7 mouse cellular contexts compared by ENCODE assay signal in the genomic region with DNA sequence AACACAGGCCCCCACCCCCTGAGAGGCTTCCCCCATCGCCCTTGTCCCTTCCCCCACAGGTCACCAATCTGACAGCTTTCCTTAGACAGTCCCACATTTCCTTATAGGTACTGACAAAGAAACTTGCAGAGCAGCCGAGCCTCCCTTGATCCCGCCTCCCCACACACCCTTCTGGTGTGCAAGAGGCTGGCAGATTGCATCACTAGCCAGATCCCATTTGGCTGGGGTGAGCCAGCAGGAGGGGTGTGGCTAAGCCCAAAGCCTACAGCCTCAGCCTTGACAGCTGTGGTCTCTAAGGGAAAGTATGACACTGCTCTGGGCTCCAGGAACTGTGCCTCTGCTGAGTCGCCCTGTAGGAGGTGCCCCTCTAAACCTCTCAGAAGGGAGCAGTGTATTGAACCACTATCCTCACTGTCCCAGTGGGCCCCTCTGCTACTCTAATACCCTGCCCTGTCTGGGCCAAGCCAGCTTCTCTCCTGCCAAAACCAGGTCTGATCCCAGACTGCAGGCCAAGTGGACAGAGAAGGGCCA. TPM values are rescaled to one million over a fixed set of nuclear protein-coding genes. Genes with fewer than 3 reads are reported as not detected.
DNase-seq lines count a peak whose midpoint lies in the region; ATAC-seq lines count a peak whose summit lies in the region.

No protein-coding gene starts in this region.

- H3K9me3 ChIP-seq in intestine, embryonic 14.5 days (ENCODE audit: control insufficient read depth, low read length): no peaks in the 10 kb centered on the region

- H3K4me1 ChIP-seq in intestine, embryonic 14.5 days (replicated peaks; ENCODE audit: control insufficient read depth, insufficient read depth, low read length): peaks cover 41% of the 10 kb centered on the region

- intact Hi-C loops in left cerebral cortex, postnatal 10 days (cut with DNase I): no loop called here

- H3K36me3 ChIP-seq in intestine, embryonic 14.5 days (ENCODE audit: control insufficient read depth, insufficient read depth, low read length): peaks cover 12% of the 10 kb centered on the region

- H3K4me3 ChIP-seq in intestine, embryonic 14.5 days (ENCODE audit: low read depth, low read length): 0 out of 2 replicates have a peak overlapping the region, but pooled peaks have one; percentile 12

- peak overlapping the region; percentile 43 for H3K4me2 ChIP-seq in intestine, embryonic 14.5 days (ENCODE audit: low read length)

- no peaks in the 10 kb centered on the region for H3K27me3 ChIP-seq in intestine, embryonic 14.5 days (replicated peaks; ENCODE audit: control insufficient read depth, insufficient read depth, low read length)

- DNase-seq in adrenal gland, adult 2 months: peak; percentile 94
- DNase-seq in embryo, embryonic 11 days: peak; percentile 84
- peak; percentile 84 for DNase-seq in gastrocnemius, postnatal 25 days
- DNase-seq in intestine, embryonic 14.5 days (ENCODE audit: low spot score): peak; percentile 85
- peak; percentile 54 to 79 for DNase-seq in left cerebral cortex, postnatal 10 days (ENCODE audit: extremely low spot score in 1 of 2, low spot score in 2 of 2)
- DNase-seq in skeletal muscle tissue, adult 2 months (ENCODE audit: low read depth, low spot score): peak; percentile 87

- ATAC-seq in intestine, embryonic 14.5 days (replicated peaks; ENCODE audit: low FRiP score, low TSS enrichment, low read depth): peak; percentile 93
- peak; percentile 93 for ATAC-seq in megakaryocyte progenitor cell, adult 5-6 weeks (replicated peaks; ENCODE audit: poor library complexity)

- WGBS in intestine, embryonic 14.5 days: 1% methylated on average over 4 of the region's 4 CpGs

- H3K27ac ChIP-seq in intestine, embryonic 14.5 days (ENCODE audit: low read depth): peak overlapping the region; percentile 89

- H3K9ac ChIP-seq in intestine, embryonic 14.5 days (ENCODE audit: low read length): peak overlapping the region; percentile 40

RNA-seq across cellular contexts. Expression of gene Slc7a5, which starts 9.0 kb away (rescaled TPM):
- total RNA-seq in adrenal gland, adult 2 months (2021): 10 to 100 TPM; 38.9 to 46.4 TPM
- 93.9 and 97.5 TPM in 2 replicates for polyA plus RNA-seq in adrenal gland, adult 2 months (2012; rRNA removed)
- total RNA-seq in gastrocnemius, postnatal 25 days (2021): 1 to 10 TPM; 1.8 to 2.0 TPM
- polyA plus RNA-seq in intestine, embryonic 14.5 days (2014; fragmentation: Nextera tagmentation; extraction: Ambion mirVana): 19.8 and 26.4 TPM in 2 replicates
- total RNA-seq in left cerebral cortex, postnatal 10 days (2021): 100 to 1,000 TPM; 132 to 155 TPM
- 46.4 and 57.5 TPM in 2 replicates for total RNA-seq in megakaryocyte progenitor cell, adult 5-6 weeks (2015)
- total RNA-seq in megakaryocyte progenitor cell, adult 5-6 weeks (2017): 25.8 and 31.7 TPM in 2 replicates

RNA-seq across cellular contexts. Expression of gene Car5a, which starts 46.2 kb away (rescaled TPM):
- under 1 TPM in 1 of 2 experiments, not detected in 1; 0.69 TPM for total RNA-seq in adrenal gland, adult 2 months (2021)
- 0.12 TPM in 1 of 2 replicates, not detected in the other for polyA plus RNA-seq in adrenal gland, adult 2 months (2012; rRNA removed)
- total RNA-seq in gastrocnemius, postnatal 25 days (2021): not detected
- not detected in 2 replicates for polyA plus RNA-seq in intestine, embryonic 14.5 days (2014; fragmentation: Nextera tagmentation; extraction: Ambion mirVana)
- total RNA-seq in left cerebral cortex, postnatal 10 days (2021): not detected
- not detected in 2 replicates for total RNA-seq in megakaryocyte progenitor cell, adult 5-6 weeks (2015)
- not detected in 2 replicates for total RNA-seq in megakaryocyte progenitor cell, adult 5-6 weeks (2017)

RNA-seq across cellular contexts. Expression of gene Banp, which starts 51.1 kb away (rescaled TPM):
- total RNA-seq in adrenal gland, adult 2 months (2021): 10 to 100 TPM; 16.3 to 52.3 TPM
- 72.5 and 72.6 TPM in 2 replicates for polyA plus RNA-seq in adrenal gland, adult 2 months (2012; rRNA removed)
- total RNA-seq in gastrocnemius, postnatal 25 days (2021): 10 to 100 TPM; 11.3 to 13.9 TPM
- polyA plus RNA-seq in intestine, embryonic 14.5 days (2014; fragmentation: Nextera tagmentation; extraction: Ambion mirVana): 36.6 and 41.1 TPM in 2 replicates
- 10 to 100 TPM; 20.8 to 22.7 TPM for total RNA-seq in left cerebral cortex, postnatal 10 days (2021)
- total RNA-seq in megakaryocyte progenitor cell, adult 5-6 weeks (2015): 7.5 and 9.0 TPM in 2 replicates
- 21.8 and 41.2 TPM in 2 replicates for total RNA-seq in megakaryocyte progenitor cell, adult 5-6 weeks (2017)

Comparison
In these comparisons a context has a peak if more than half of its experiments do, and no peak if none do; other contexts are left out.
1. Peak in every context shown above with its lines: DNase-seq, ATAC-seq, H3K4me3 ChIP-seq and H3K27ac ChIP-seq.
2. RNA of gene Slc7a5, which starts 9.0 kb away (total RNA-seq): 132 to 155 TPM in left cerebral cortex, postnatal 10 days, 25.8 to 57.5 TPM in megakaryocyte progenitor cell, adult 5-6 weeks and 38.9 to 46.4 TPM in adrenal gland, adult 2 months; 1.8 to 2.0 TPM in gastrocnemius, postnatal 25 days; every median in the first group is over 4 times any median in the second.